Mouse (Mus musculus): Measurements from ENCODE around the gene Gm42417. TPM values are rescaled to one million over a fixed set of nuclear protein-coding genes. Genes with fewer than 3 reads are reported as not detected.

Gm42417 gene
- polyA plus RNA-seq, 1 experiment from 2014 or later, result not detected

- Histone ChIP-seq H3K27ac (ENCODE audit: low read depth) (peak within 1 kb of the TSS; percentile 97), H3K36me3 (ENCODE audit: insufficient read depth) (peaks cover 3% of the 10 kb centered on the region; the same call in 1 of the 2 replicates), H3K4me1 (ENCODE audit: insufficient read depth) (peaks cover 6% of the 10 kb centered on the region; the same call in 1 of the 2 replicates), H3K9me3 (ENCODE audit: low read depth, low read length) (no peaks in the 10 kb centered on the region), H3K27me3 (ENCODE audit: insufficient read depth, low read length) (no peaks in the 10 kb centered on the region), H3K9ac (peak within 1 kb of the TSS; percentile 82), H3K4me2 (peak within 1 kb of the TSS; percentile 97), H3K4me3 (ENCODE audit: low read depth, low read length) (peak within 1 kb of the TSS; percentile 94)
- ATAC-seq (ENCODE audit: insufficient read depth) (peak; percentile 99), DNase-seq (peak; percentile 98)
- TF ChIP-seq CTCF (IDR thresholded peaks at IDR 0.05; ENCODE audit: low read depth), result peak; percentile 56
- 1% methylated on average over 51 of the region's 51 CpGs for WGBS
These were observed 27.8 kb downstream of the Gm42417 start, which contains the start of gene Cnnm3 for GRCm38 (mm10) chr1:36511289-36512021. TSS of gene Cnnm3 (plus strand) at chr1:36511867.

- no peak overlapping the region for H3K9ac ChIP-seq
- no peak overlapping the region for H3K27ac ChIP-seq (ENCODE audit: low read depth)
- H3K4me1 ChIP-seq (ENCODE audit: insufficient read depth), result peaks cover 3% of the 10 kb centered on the region; the same call in 1 of the 2 replicates
- peaks cover 8% of the 10 kb centered on the region; the same call in 1 of the 2 replicates for H3K36me3 ChIP-seq (ENCODE audit: insufficient read depth)
- H3K4me3 ChIP-seq (ENCODE audit: low read depth, low read length), result no peak overlapping the region
- ATAC-seq (ENCODE audit: insufficient read depth) (no peak), DNase-seq (peak; percentile 13)
- no peak overlapping the region for H3K4me2 ChIP-seq
- 68% methylated on average over 5 of the region's 5 CpGs for WGBS
- no peak for TF ChIP-seq CTCF (IDR thresholded peaks at IDR 0.05; ENCODE audit: low read depth)
- no peaks in the 10 kb centered on the region for H3K27me3 ChIP-seq (ENCODE audit: insufficient read depth, low read length)
- no peaks in the 10 kb centered on the region for H3K9me3 ChIP-seq (ENCODE audit: low read depth, low read length)
These were observed 31.0 kb downstream of the Gm42417 start for GRCm38 (mm10) chr1:36508238-36508637.

- WGBS, result 3% methylated on average over 3 of the region's 3 CpGs
- DNase-seq (peak; percentile 85), ATAC-seq (ENCODE audit: insufficient read depth) (0 out of 2 replicates have a peak, but pooled peaks have one; percentile 28)
- no peaks in the 10 kb centered on the region for H3K27me3 ChIP-seq (ENCODE audit: insufficient read depth, low read length)
- H3K36me3 ChIP-seq (ENCODE audit: insufficient read depth), result peaks cover 17% of the 10 kb centered on the region
- no peak overlapping the region for H3K4me2 ChIP-seq
- H3K4me3 ChIP-seq (ENCODE audit: low read depth, low read length), result no peak overlapping the region
- no peak overlapping the region for H3K27ac ChIP-seq (ENCODE audit: low read depth)
- peak; percentile 96 for TF ChIP-seq CTCF (IDR thresholded peaks at IDR 0.05; ENCODE audit: low read depth)
- no peaks in the 10 kb centered on the region for H3K4me1 ChIP-seq (ENCODE audit: insufficient read depth)
- no peaks in the 10 kb centered on the region for H3K9me3 ChIP-seq (ENCODE audit: low read depth, low read length)
- no peak overlapping the region for H3K9ac ChIP-seq
These were observed 38.0 kb downstream of the Gm42417 start for GRCm38 (mm10) chr1:36501261-36501660.

DNA sequence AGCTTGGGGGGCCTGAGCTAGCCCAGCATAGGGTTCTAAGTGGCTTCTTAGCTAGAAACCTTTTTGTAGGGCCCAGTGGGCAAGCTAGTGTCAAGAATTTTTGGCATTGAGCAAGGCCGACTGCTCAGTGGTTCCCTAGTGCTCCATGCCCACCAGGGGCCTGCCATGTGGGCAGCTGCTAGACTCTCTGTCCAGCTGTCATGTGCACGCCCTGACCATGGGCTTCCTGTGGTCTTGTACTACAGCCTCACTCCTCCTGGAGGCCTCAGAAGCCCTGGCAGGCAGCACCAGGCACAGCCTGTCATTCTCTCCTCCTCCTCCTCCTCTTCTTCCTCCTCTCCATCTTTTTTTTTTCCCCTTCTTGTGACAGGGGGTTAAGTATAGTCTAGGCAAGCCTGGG lies 41.9 kb downstream of the Gm42417 start:
- Histone ChIP-seq H3K4me3 (ENCODE audit: low read depth, low read length) (no peak overlapping the region), H3K9me3 (ENCODE audit: low read depth, low read length) (no peaks in the 10 kb centered on the region), H3K36me3 (ENCODE audit: insufficient read depth) (peaks cover 11% of the 10 kb centered on the region; the same call in 1 of the 2 replicates), H3K9ac (no peak overlapping the region), H3K27me3 (ENCODE audit: insufficient read depth, low read length) (no peaks in the 10 kb centered on the region), H3K27ac (ENCODE audit: low read depth) (no peak overlapping the region), H3K4me2 (no peak overlapping the region), H3K4me1 (ENCODE audit: insufficient read depth) (no peaks in the 10 kb centered on the region)
- DNase-seq (no peak), ATAC-seq (ENCODE audit: insufficient read depth) (no peak)
- 74% methylated on average over 2 of the region's 2 CpGs for WGBS
- TF ChIP-seq CTCF (IDR thresholded peaks at IDR 0.05; ENCODE audit: low read depth), result no peak

DNA sequence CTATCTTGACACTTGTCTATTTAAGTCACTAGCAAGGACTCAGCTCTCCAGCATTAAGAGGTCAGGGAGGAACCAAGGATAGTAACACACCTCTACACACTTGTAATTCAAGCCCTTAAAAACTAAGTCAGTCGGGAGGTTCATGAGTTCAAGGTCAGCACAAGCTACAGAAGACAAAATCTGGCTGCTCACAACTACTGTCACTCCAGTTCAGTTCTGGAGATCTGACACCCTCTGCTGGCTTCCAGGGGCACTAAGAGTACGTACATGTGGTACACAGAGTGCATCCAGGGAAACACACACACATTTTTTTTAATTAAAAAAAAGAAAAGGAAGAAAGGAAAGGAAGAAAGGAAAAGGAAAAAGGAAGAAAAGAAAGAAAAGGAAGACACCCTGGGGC lies 42.5 kb downstream of the Gm42417 start:
- Histone ChIP-seq H3K27me3 (ENCODE audit: insufficient read depth, low read length) (no peaks in the 10 kb centered on the region), H3K9ac (no peak overlapping the region), H3K4me1 (ENCODE audit: insufficient read depth) (no peaks in the 10 kb centered on the region), H3K4me2 (no peak overlapping the region), H3K27ac (ENCODE audit: low read depth) (no peak overlapping the region), H3K4me3 (ENCODE audit: low read depth, low read length) (no peak overlapping the region), H3K9me3 (ENCODE audit: low read depth, low read length) (no peaks in the 10 kb centered on the region), H3K36me3 (ENCODE audit: insufficient read depth) (peaks cover 11% of the 10 kb centered on the region; the same call in 1 of the 2 replicates)
- 46% methylated on average over 2 of the region's 2 CpGs for WGBS
- DNase-seq (peak; percentile 46), ATAC-seq (ENCODE audit: insufficient read depth) (no peak)
- TF ChIP-seq CTCF (IDR thresholded peaks at IDR 0.05; ENCODE audit: low read depth), result peak; percentile 52

DNA sequence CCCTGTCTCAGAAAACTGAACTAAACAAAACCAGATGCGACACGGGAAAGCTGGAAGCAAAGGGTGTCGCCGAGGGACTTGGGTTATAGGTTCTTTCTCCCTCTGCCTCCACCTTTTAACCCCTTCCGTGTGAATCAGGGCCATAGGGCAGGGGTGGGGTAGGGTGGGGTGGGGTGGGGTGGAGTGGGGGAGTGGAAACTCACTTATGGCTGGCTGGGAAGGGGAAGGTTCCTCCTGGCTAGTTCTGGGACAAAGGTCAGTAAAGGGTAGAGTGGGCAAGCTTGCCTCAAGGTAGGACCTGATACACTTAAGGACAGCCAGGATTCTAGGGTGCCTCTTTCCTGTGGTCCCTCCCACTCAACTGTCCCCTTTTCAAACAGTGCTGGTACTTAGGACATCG lies 45.9 kb downstream of the Gm42417 start:
- Histone ChIP-seq H3K27me3 (ENCODE audit: insufficient read depth, low read length) (no peaks in the 10 kb centered on the region), H3K9ac (no peak overlapping the region), H3K9me3 (ENCODE audit: low read depth, low read length) (no peaks in the 10 kb centered on the region), H3K4me3 (ENCODE audit: low read depth, low read length) (no peak overlapping the region), H3K4me1 (ENCODE audit: insufficient read depth) (no peaks in the 10 kb centered on the region), H3K36me3 (ENCODE audit: insufficient read depth) (0 out of 2 replicates have a peak, but pooled peaks cover under 1% of the 10 kb centered on the region), H3K4me2 (no peak overlapping the region), H3K27ac (ENCODE audit: low read depth) (no peak overlapping the region)
- ATAC-seq (ENCODE audit: insufficient read depth) (no peak), DNase-seq (no peak)
- WGBS, result 63% methylated on average over 6 of the region's 6 CpGs
- TF ChIP-seq CTCF (IDR thresholded peaks at IDR 0.05; ENCODE audit: low read depth), result no peak

GRCm38 (mm10) chr1:36492416-36493139 lies 46.7 kb downstream of the Gm42417 start:
- peak; percentile 75 for TF ChIP-seq CTCF (IDR thresholded peaks at IDR 0.05; ENCODE audit: low read depth)
- Histone ChIP-seq H3K4me3 (ENCODE audit: low read depth, low read length) (no peak overlapping the region), H3K9me3 (ENCODE audit: low read depth, low read length) (no peaks in the 10 kb centered on the region), H3K36me3 (ENCODE audit: insufficient read depth) (no peaks in the 10 kb centered on the region), H3K27ac (ENCODE audit: low read depth) (no peak overlapping the region), H3K4me1 (ENCODE audit: insufficient read depth) (no peaks in the 10 kb centered on the region), H3K9ac (no peak overlapping the region), H3K27me3 (ENCODE audit: insufficient read depth, low read length) (no peaks in the 10 kb centered on the region), H3K4me2 (no peak overlapping the region)
- ATAC-seq (ENCODE audit: insufficient read depth), result peak; percentile 87; the same call in 1 of the 2 replicates
- peak; percentile 73 for DNase-seq
- WGBS, result 38% methylated on average over 9 of the region's 9 CpGs
